Mouse (Mus musculus): Measurements from ENCODE around the gene Ost4.

- TF ChIP-seq CTCF (IDR thresholded peaks at IDR 0.05; ENCODE audit: low read depth) (no peak), EP300 (IDR thresholded peaks at IDR 0.05; ENCODE audit: low read depth) (no peak)
Measured at GRCm38 (mm10) chr5:30927945-30928529, 20.4 kb upstream of the Ost4 start.
